8 mouse cellular contexts compared by ENCODE assay signal in the genomic region with DNA sequence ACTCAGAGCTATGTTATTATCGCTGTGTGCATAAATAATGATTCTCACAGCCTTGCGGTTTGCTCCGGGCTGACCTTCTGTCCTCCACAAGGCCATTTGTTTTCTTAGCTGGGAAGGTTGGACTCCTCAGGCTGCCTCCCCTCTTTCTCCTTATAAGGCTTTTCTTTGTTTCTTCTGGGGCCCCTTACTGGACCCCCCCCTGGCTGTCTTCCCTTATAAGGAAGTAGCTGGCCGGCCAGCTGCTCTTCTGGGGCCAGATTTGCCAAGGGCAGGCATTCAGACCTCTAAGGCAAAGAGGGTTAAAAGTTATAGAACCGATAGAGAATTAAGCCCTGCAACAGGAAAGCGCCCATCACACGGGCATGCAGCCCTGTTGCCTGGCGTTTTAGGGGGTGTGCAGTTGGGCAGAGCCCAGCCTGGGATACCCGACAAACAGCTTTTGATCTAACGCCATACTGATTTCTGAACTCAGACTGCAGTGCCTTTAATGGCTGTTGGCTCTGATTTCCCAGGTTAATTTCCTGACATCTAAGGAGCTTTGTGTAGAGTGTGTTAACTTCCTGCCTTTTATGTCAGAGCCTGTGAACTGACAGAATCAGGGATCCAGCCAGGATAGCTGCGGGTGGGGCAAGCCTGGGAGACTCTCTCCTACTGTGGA.
DNase-seq lines count a peak whose midpoint lies in the region; ATAC-seq lines count a peak whose summit lies in the region.

No protein-coding gene starts in this region.

- H3K36me3 ChIP-seq in embryonic facial prominence, embryonic 10.5 days (replicated peaks), result no peaks in the 10 kb centered on the region
- H3K36me3 ChIP-seq in hindbrain, embryonic 13.5 days, result no peaks in the 10 kb centered on the region
- no peaks in the 10 kb centered on the region for H3K36me3 ChIP-seq in limb, embryonic 15.5 days
- H3K36me3 ChIP-seq in neural tube, embryonic 15.5 days, result no peaks in the 10 kb centered on the region

- no peaks in the 10 kb centered on the region for H3K27me3 ChIP-seq in embryonic facial prominence, embryonic 10.5 days (replicated peaks; ENCODE audit: low read depth, poor library complexity, severe bottlenecking)
- H3K27me3 ChIP-seq in hindbrain, embryonic 13.5 days, result no peaks in the 10 kb centered on the region
- H3K27me3 ChIP-seq in limb, embryonic 15.5 days, result no peaks in the 10 kb centered on the region
- H3K27me3 ChIP-seq in neural tube, embryonic 15.5 days (replicated peaks), result no peaks in the 10 kb centered on the region

- ATAC-seq in hindbrain, embryonic 13.5 days (ENCODE audit: low FRiP score), result peak; percentile 31; the same call in 1 of the 2 replicates
- no peak; the same call in 1 of the 2 replicates for ATAC-seq in limb, embryonic 15.5 days (ENCODE audit: insufficient number of reproducible peaks, low FRiP score, low TSS enrichment, low read depth)
- no peak for ATAC-seq in neural tube, embryonic 15.5 days (ENCODE audit: low FRiP score)

- peaks cover 68% of the 10 kb centered on the region for H3K4me1 ChIP-seq in embryonic facial prominence, embryonic 10.5 days
- H3K4me1 ChIP-seq in hindbrain, embryonic 13.5 days (replicated peaks), result peaks cover 51% of the 10 kb centered on the region
- peaks cover 63% of the 10 kb centered on the region for H3K4me1 ChIP-seq in limb, embryonic 15.5 days
- peaks cover 47% of the 10 kb centered on the region for H3K4me1 ChIP-seq in neural tube, embryonic 15.5 days

- H3K9ac ChIP-seq in hindbrain, embryonic 13.5 days, result peak overlapping the region; percentile 40; the same call in 1 of the 2 replicates
- H3K9ac ChIP-seq in limb, embryonic 15.5 days, result no peak overlapping the region
- H3K9ac ChIP-seq in neural tube, embryonic 15.5 days (replicated peaks), result no peak overlapping the region

- WGBS in embryonic facial prominence, embryonic 10.5 days, result 4% methylated on average over 11 of the region's 11 CpGs
- WGBS in hindbrain, embryonic 13.5 days, result 4% methylated on average over 11 of the region's 11 CpGs
- WGBS in limb, embryonic 15.5 days, result 10% methylated on average over 11 of the region's 11 CpGs
- WGBS in neural tube, embryonic 15.5 days, result 5% methylated on average over 11 of the region's 11 CpGs

- peak; percentile 71 for DNase-seq in adrenal gland, adult 8-10 months
- peak; percentile 78 for DNase-seq in embryonic facial prominence, embryonic 10.5 days (ENCODE audit: low spot score)
- DNase-seq in left cerebral cortex, adult 9 months (ENCODE audit: low spot score in 2 of 2), result no peak
- no peak for DNase-seq in thymus, postnatal 36 days
- DNase-seq in urinary bladder, adult 2 months (ENCODE audit: low spot score), result no peak

- H3K27ac ChIP-seq in embryonic facial prominence, embryonic 10.5 days (replicated peaks), result peak overlapping the region; percentile 88
- H3K27ac ChIP-seq in hindbrain, embryonic 13.5 days, result peak overlapping the region; percentile 62
- peak overlapping the region; percentile 79 for H3K27ac ChIP-seq in limb, embryonic 15.5 days
- H3K27ac ChIP-seq in neural tube, embryonic 15.5 days (replicated peaks), result peak overlapping the region; percentile 79

- H3K4me2 ChIP-seq in hindbrain, embryonic 13.5 days, result peak overlapping the region; percentile 27
- peak overlapping the region; percentile 28 for H3K4me2 ChIP-seq in limb, embryonic 15.5 days
- peak overlapping the region; percentile 30 for H3K4me2 ChIP-seq in neural tube, embryonic 15.5 days

- H3K9me3 ChIP-seq in embryonic facial prominence, embryonic 10.5 days, result no peaks in the 10 kb centered on the region
- no peaks in the 10 kb centered on the region for H3K9me3 ChIP-seq in hindbrain, embryonic 13.5 days
- no peaks in the 10 kb centered on the region for H3K9me3 ChIP-seq in limb, embryonic 15.5 days
- H3K9me3 ChIP-seq in neural tube, embryonic 15.5 days (replicated peaks), result no peaks in the 10 kb centered on the region

- H3K4me3 ChIP-seq in embryonic facial prominence, embryonic 10.5 days, result peak overlapping the region; percentile 37
- H3K4me3 ChIP-seq in hindbrain, embryonic 13.5 days, result no peak overlapping the region
- no peak overlapping the region for H3K4me3 ChIP-seq in limb, embryonic 15.5 days
- no peak overlapping the region for H3K4me3 ChIP-seq in neural tube, embryonic 15.5 days (replicated peaks)

Comparison
In these comparisons a context has a peak if more than half of its experiments do, and no peak if none do; other contexts are left out.
1. DNase-seq: peak in adrenal gland, adult 8-10 months (single experiment) and embryonic facial prominence, embryonic 10.5 days (single experiment); none in left cerebral cortex, adult 9 months (0 of 2), thymus, postnatal 36 days (0 of 2) and urinary bladder, adult 2 months (single experiment).
2. Peak in every context shown above with its lines, with median percentiles within 50 percentile points of each other: H3K27ac ChIP-seq and H3K4me2 ChIP-seq.